Mouse (Mus musculus) hindbrain, embryonic 13.5 days (tissue): ENCODE measurements around the gene Cebpzos. TPM values are rescaled to one million over a fixed set of nuclear protein-coding genes. Genes with fewer than 3 reads are reported as not detected.
A peak's percentile ranks its signal among the peaks of the same experiment; 100 is the strongest.

Experiments
- ATAC-seq: fragments of 200-750 bp; cut with Nextera tagmentation; 2 replicates; pipeline ENCODE4 v1.8.0; 2017; ENCODE audit warnings: moderate TSS enrichment; ENCODE audit not compliant: low FRiP score
- H3K27ac ChIP-seq: fragments of 300-500 bp; sonication (generic); 2 replicates; pipeline ENCODE4 v1.5.1; 2015; ENCODE audit warnings: inconsistent platforms, mild to moderate bottlenecking, moderate library complexity
- H3K27me3 ChIP-seq: fragments of 300-500 bp; sonication (generic); 2 replicates; pipeline ENCODE4 v1.6.1; 2015; ENCODE audit warnings: mild to moderate bottlenecking, inconsistent platforms
- H3K36me3 ChIP-seq: fragments of 300-500 bp; sonication (generic); 2 replicates; pipeline ENCODE4 v1.6.1; 2015; ENCODE audit warnings: mild to moderate bottlenecking, inconsistent platforms
- H3K4me1 ChIP-seq: fragments of 300-500 bp; sonication (generic); replicated peaks from 2 replicates; pipeline ENCODE4 v1.6.1; 2015; ENCODE audit warnings: inconsistent platforms
- H3K4me2 ChIP-seq: fragments of 300-500 bp; sonication (generic); 2 replicates; pipeline ENCODE4 v1.6.1; 2015; ENCODE audit warnings: inconsistent platforms, mild to moderate bottlenecking, moderate library complexity
- H3K4me3 ChIP-seq: fragments of 300-500 bp; sonication (generic); 2 replicates; pipeline ENCODE4 v1.5.1; 2015; ENCODE audit warnings: mild to moderate bottlenecking, inconsistent platforms
- H3K9ac ChIP-seq: fragments of 300-500 bp; sonication (generic); 2 replicates; pipeline ENCODE4 v1.6.1; 2015; ENCODE audit warnings: mild to moderate bottlenecking, inconsistent platforms
- H3K9me3 ChIP-seq: fragments of 300-500 bp; sonication (generic); 2 replicates; pipeline ENCODE4 v1.6.1; 2016; ENCODE audit warnings: inconsistent platforms
- WGBS: fragments of 180-500 bp; shearing (Covaris S2); methylation state at CpG from one replicate; pipeline ENCODE4 v1.1.7; 2015; 5-methylcytosine and 5-hydroxymethylcytosine counted together
- polyA plus RNA-seq: library from polyadenylated mRNA; unstranded; fragments of >200 nt; fragmentation: Nextera tagmentation; extraction: Ambion mirVana; gene quantifications from 2 replicates; pipeline ENCODE4 v1.2.1, GENCODE M21; 2015

The Cebpzos gene
- polyA plus RNA-seq, 1 experiment from 2014 or later = 127 TPM

- Histone ChIP-seq H3K9me3 (no peaks in the 10 kb centered on the region), H3K27ac (no peak within 1 kb of the TSS), H3K4me3 (no peak within 1 kb of the TSS), H3K9ac (no peak within 1 kb of the TSS), H3K4me2 (no peak within 1 kb of the TSS), H3K27me3 (0 out of 2 replicates have a peak, but pooled peaks cover 6% of the 10 kb centered on the region), H3K36me3 (no peaks in the 10 kb centered on the region), H3K4me1 (no peaks in the 10 kb centered on the region)
- no peak for ATAC-seq
- 87% methylated on average over 5 of the region's 5 CpGs for WGBS
Observed at GRCm38 (mm10) chr17:78906892-78907291, 9.4 kb upstream of the Cebpzos start, which contains the start of gene Sult6b1. Gene Sult6b1, minus strand, starts transcription at chr17:78906992.

DNA sequence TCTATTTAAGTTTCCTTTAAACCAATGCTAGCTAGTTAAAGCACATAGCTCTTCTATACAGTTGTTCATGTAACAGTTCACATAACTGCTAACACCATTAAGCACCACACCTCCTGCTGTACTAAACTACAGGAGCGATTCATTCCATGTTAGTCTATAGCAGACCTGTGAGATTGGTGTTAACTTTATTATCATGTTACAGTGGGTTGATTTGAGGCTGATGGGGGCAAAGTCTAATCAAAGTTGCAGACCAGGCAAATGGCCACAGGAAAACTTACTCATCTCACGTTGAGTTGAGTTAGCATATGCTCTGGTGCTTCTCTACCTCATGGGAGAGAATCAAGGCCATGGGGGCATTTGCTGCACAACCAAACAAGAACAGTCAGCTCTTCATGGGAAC lies 6.9 kb upstream of the Cebpzos start:
- H3K27ac ChIP-seq = no peak overlapping the region
- no peak overlapping the region for H3K4me3 ChIP-seq
- H3K4me2 ChIP-seq = no peak overlapping the region
- no peaks in the 10 kb centered on the region for H3K36me3 ChIP-seq
- 75% methylated on average over 2 of the region's 2 CpGs for WGBS
- ATAC-seq = no peak
- no peaks in the 10 kb centered on the region for H3K9me3 ChIP-seq
- H3K9ac ChIP-seq = no peak overlapping the region
- no peaks in the 10 kb centered on the region for H3K4me1 ChIP-seq
- 0 out of 2 replicates have a peak, but pooled peaks cover 6% of the 10 kb centered on the region for H3K27me3 ChIP-seq

GRCm38 (mm10) chr17:78912861-78913281 lies 3.4 kb upstream of the Cebpzos start:
- Histone ChIP-seq H3K36me3 (no peaks in the 10 kb centered on the region), H3K4me1 (peaks cover 15% of the 10 kb centered on the region), H3K4me3 (peak overlapping the region; percentile 37), H3K9ac (peak overlapping the region; percentile 26; the same call in 1 of the 2 replicates), H3K4me2 (peak overlapping the region; percentile 50), H3K27me3 (0 out of 2 replicates have a peak, but pooled peaks cover 6% of the 10 kb centered on the region), H3K9me3 (no peaks in the 10 kb centered on the region), H3K27ac (0 out of 2 replicates have a peak overlapping the region, but pooled peaks have one; percentile 61)
- ATAC-seq = peak; percentile 68
- 40% methylated on average over 6 of the region's 6 CpGs for WGBS

- no peak overlapping the region for H3K4me2 ChIP-seq
- H3K4me3 ChIP-seq = no peak overlapping the region
- no peaks in the 10 kb centered on the region for H3K9me3 ChIP-seq
- 73% methylated on average over 3 of the region's 3 CpGs for whole genome bisulfite sequencing
- H3K9ac ChIP-seq = no peak overlapping the region
- no peak for ATAC-seq
- H3K27me3 ChIP-seq = 0 out of 2 replicates have a peak, but pooled peaks cover under 1% of the 10 kb centered on the region
- H3K27ac ChIP-seq = no peak overlapping the region
- peaks cover 6% of the 10 kb centered on the region; the same call in 1 of the 2 replicates for H3K36me3 ChIP-seq
- H3K4me1 ChIP-seq = peaks cover 15% of the 10 kb centered on the region
Observed at GRCm38 (mm10) chr17:78913921-78914320, 2.4 kb upstream of the Cebpzos start.

DNA sequence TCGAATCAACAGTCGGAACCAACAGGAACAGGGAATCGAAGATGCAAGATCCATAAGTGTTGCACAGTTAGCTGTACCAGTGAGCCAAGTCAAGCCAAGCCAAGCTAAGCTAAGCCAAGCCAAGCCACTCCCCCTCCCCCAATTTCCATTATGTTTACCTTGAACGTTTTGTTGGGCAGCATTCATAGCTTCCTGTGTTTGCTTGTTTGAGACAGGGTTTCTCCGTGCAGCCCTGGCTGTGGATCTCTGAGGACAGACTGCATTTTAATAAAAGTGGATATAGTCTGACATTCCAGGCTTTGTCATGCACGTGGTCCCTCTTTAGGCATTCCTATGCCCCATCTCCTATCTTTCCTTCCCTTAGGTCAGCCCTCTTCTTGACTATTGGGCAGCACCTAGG lies 528 bp upstream of the Cebpzos start:
- Histone ChIP-seq H3K4me1 (peaks cover 15% of the 10 kb centered on the region), H3K4me3 (peak overlapping the region; percentile 68), H3K9me3 (no peaks in the 10 kb centered on the region), H3K36me3 (peaks cover 20% of the 10 kb centered on the region), H3K4me2 (peak overlapping the region; percentile 72), H3K27ac (peak overlapping the region; percentile 88), H3K9ac (peak overlapping the region; percentile 84), H3K27me3 (no peaks in the 10 kb centered on the region)
- ATAC-seq = peak; percentile 44
- 55% methylated on average over 6 of the region's 6 CpGs for WGBS

DNA sequence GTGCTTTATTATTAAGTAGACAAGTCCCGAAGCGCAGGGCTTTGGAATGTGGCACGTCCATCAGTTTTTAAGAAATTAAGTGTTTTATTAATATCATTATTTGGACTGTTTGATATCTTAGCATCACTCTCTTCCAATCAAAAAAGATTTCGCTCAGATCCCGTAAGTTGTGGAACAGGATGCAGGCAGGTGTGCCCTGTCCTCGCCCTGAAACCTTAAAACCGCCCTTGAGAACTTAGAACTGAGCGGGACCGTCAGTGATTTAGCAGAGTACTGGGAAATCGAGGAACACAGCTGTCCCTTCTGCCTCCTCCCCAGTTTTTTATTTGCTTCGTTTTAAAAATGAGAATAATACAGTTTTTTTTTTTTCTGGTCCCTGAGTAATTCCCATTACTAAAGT lies 599 bp downstream of the Cebpzos start:
- ATAC-seq = no peak; the same call in 1 of the 2 replicates
- Histone ChIP-seq H3K36me3 (peaks cover 30% of the 10 kb centered on the region), H3K4me1 (peaks cover 15% of the 10 kb centered on the region), H3K9ac (peak overlapping the region; percentile 84), H3K4me3 (peak overlapping the region; percentile 68), H3K27ac (peak overlapping the region; percentile 88), H3K4me2 (peak overlapping the region; percentile 72), H3K27me3 (no peaks in the 10 kb centered on the region), H3K9me3 (no peaks in the 10 kb centered on the region)
- 6% methylated on average over 11 of the region's 11 CpGs for WGBS

DNA sequence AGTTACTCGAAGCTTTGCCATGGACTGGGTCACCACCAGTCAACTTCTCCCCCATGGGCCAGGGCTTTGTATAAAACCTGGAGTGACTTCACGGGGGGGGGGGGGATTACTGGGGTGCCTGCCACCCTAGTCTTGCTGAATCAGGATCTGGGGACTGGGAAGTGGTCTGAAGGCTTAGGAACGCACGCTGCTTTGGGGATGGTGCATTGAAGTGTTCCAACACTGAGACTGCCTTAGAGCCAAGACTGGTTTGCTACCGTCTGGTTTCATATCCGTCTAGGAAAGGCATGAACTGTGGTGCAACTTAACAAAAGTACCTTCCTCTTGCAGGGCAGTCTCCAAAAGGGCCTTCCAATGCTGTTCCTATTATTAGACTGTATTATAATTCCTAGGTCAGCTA lies 1.4 kb downstream of the Cebpzos start:
- Histone ChIP-seq H3K9ac (peak overlapping the region; percentile 84; the same call in 1 of the 2 replicates), H3K4me3 (peak overlapping the region; percentile 68; the same call in 1 of the 2 replicates)
- 46% methylated on average over 6 of the region's 6 CpGs for WGBS

DNA sequence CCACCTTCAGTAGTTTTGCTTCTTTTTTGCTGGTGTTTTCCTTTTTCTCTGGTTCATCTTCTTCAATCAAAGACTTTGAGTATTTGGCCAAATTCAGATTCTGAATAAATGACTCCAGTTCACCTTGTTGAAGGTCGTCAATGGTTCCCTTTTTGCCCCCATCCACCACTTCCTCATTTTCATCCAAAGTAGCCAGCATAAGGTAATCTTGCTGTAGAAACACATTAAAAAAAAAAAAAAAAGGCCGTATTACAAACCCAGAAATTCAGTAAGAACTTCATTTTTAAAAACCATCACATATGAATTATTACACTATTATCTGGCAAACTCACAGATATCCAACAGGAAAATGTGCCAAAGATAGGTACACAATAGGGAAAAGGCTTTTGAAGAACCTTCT lies 19.6 kb downstream of the Cebpzos start:
- Histone ChIP-seq H3K36me3 (peaks cover 45% of the 10 kb centered on the region), H3K4me2 (peak overlapping the region; percentile 71), H3K4me3 (peak overlapping the region; percentile 92), H3K9me3 (no peaks in the 10 kb centered on the region), H3K27me3 (no peaks in the 10 kb centered on the region), H3K9ac (peak overlapping the region; percentile 84), H3K27ac (no peak overlapping the region), H3K4me1 (peaks cover 31% of the 10 kb centered on the region)
- ATAC-seq = no peak
- 91% methylated on average over 2 of the region's 2 CpGs for WGBS

More for the DNA sequence above, 1.4 kb downstream of the Cebpzos start:
- H3K27me3 ChIP-seq = no peaks in the 10 kb centered on the region
- peak overlapping the region; percentile 72 for H3K4me2 ChIP-seq
- no peak for ATAC-seq
- H3K36me3 ChIP-seq = peaks cover 37% of the 10 kb centered on the region
- H3K9me3 ChIP-seq = no peaks in the 10 kb centered on the region
- peaks cover 15% of the 10 kb centered on the region for H3K4me1 ChIP-seq
- H3K27ac ChIP-seq = no peak overlapping the region; the same call in 1 of the 2 replicates

DNA sequence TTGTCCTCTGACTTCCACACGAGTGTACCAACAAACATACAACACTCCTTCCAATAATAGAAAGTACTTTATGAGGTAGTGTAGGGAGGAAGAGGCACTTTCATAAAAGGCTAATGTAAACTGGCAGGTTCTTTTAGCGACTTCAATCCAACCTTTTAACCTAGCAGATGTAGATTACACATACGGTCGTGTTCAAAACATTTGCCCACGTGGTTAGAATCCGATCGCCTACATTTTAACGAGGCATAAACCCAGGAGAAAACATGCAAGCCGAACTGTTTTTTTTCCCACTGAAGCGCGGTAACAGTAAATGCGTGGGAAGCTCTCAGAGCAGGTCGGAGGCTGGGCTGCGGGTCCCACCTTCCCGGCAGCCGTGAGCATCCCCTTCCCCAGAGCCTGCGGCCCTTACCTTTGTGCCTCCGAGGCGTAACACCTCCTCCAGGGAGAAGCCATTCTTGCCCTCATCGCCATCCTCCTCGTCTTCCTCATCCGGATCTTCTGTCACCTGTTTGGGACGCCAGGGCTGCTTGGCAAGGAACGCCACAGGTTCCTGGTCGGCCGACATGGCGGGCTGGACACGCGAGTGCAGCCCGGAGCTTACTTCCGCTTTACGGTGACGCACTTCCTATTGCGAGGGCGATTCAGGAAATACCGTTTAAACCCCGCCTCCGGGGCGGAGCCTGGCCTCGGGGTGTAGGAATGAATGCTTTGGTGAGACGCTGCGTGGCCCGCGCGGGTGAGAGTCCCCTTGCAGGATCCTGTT lies 20.3 kb downstream of the Cebpzos start, which contains the start of the genes Cebpz and Ndufaf7:
Cebpz (minus strand) TSS at position 601 of the 763 bp plus-strand sequence.
Ndufaf7 (plus strand) TSS at position 671 of the 763 bp plus-strand sequence.
- H3K36me3 ChIP-seq = peaks cover 42% of the 10 kb centered on the region
- peak; percentile 100 for ATAC-seq
- WGBS = under 1% methylated on average over 45 of the region's 45 CpGs

GRCm38 (mm10) chr17:78937229-78937853 lies 21.0 kb downstream of the Cebpzos start:
- Histone ChIP-seq H3K36me3 (peaks cover 42% of the 10 kb centered on the region), H3K27me3 (no peaks in the 10 kb centered on the region), H3K27ac (peak overlapping the region; percentile 82), H3K4me2 (peak overlapping the region; percentile 71), H3K9ac (peak overlapping the region; percentile 84), H3K4me3 (peak overlapping the region; percentile 92), H3K4me1 (peaks cover 31% of the 10 kb centered on the region), H3K9me3 (no peaks in the 10 kb centered on the region)
- 9% methylated on average over 26 of the region's 26 CpGs for WGBS
- ATAC-seq = peak; percentile 57

More for the DNA sequence above, 20.3 kb downstream of the Cebpzos start, which contains the start of the genes Cebpz and Ndufaf7:
- Histone ChIP-seq H3K9me3 (no peaks in the 10 kb centered on the region), H3K4me1 (peaks cover 31% of the 10 kb centered on the region), H3K27ac (peak within 1 kb of the TSS; percentile 82), H3K27me3 (no peaks in the 10 kb centered on the region), H3K9ac (peak within 1 kb of the TSS; percentile 84), H3K4me2 (peak within 1 kb of the TSS; percentile 71), H3K4me3 (peak within 1 kb of the TSS; percentile 92)

GRCm38 (mm10) chr17:78938927-78939326 lies 22.6 kb downstream of the Cebpzos start:
- H3K4me2 ChIP-seq = no peak overlapping the region
- H3K27me3 ChIP-seq = no peaks in the 10 kb centered on the region
- H3K4me3 ChIP-seq = no peak overlapping the region
- WGBS = 96% methylated on average over 4 of the region's 4 CpGs
- ATAC-seq = no peak
- H3K36me3 ChIP-seq = peaks cover 42% of the 10 kb centered on the region
- H3K9ac ChIP-seq = no peak overlapping the region
- no peak overlapping the region for H3K27ac ChIP-seq
- peaks cover 21% of the 10 kb centered on the region for H3K4me1 ChIP-seq
- H3K9me3 ChIP-seq = no peaks in the 10 kb centered on the region

GRCm38 (mm10) chr17:78942579-78942978 lies 26.3 kb downstream of the Cebpzos start:
- no peak overlapping the region for H3K9ac ChIP-seq
- peaks cover 54% of the 10 kb centered on the region for H3K36me3 ChIP-seq
- H3K4me2 ChIP-seq = no peak overlapping the region
- no peaks in the 10 kb centered on the region for H3K27me3 ChIP-seq
- no peaks in the 10 kb centered on the region for H3K9me3 ChIP-seq
- no peak overlapping the region for H3K4me3 ChIP-seq
- 65% methylated on average over 11 of the region's 11 CpGs for WGBS
- H3K4me1 ChIP-seq = peaks cover 3% of the 10 kb centered on the region
- no peak for ATAC-seq
- H3K27ac ChIP-seq = no peak overlapping the region
